Mouse (Mus musculus) thymus, postnatal 14 days (tissue): ENCODE data around the gene Cluap1.
"Not testable (repeated sequence)": the region's sequence is repeated elsewhere in the genome, so short reads cannot be mapped to it uniquely, and the experiment has no call there.

Experiments
- DNase-seq: peaks from one replicate; pipeline ENCODE4 v3.0.0; 2021

The Cluap1 gene

GRCm38 (mm10) chr16:3951141-3951540 lies 42.5 kb downstream of the Cluap1 start:
- no peak for DNase-seq

GRCm38 (mm10) chr16:3956369-3956768 lies 47.8 kb downstream of the Cluap1 start:
- DNase-seq = no peak

DNA sequence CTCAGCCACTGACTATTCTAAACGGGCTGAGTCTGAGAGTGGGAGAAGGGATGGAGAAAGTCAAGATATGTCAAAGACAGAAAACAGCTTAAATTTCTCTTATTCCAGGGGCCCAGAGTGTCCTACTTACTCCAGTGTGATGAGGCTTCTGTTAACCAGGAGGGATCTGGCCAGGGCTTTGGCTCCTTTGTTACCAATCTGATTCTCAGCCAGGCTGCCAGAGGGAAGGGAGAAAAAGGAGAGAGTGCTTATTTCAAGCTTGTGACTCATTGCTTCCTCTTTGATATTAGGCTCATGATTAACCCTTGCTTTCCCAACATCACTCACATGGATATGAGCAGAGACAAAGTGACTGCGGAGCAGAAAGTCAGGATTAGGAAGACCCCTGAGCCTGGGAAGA lies 50.7 kb downstream of the Cluap1 start:
- DNase-seq = no peak

- DNase-seq = no peak
Observed at GRCm38 (mm10) chr16:3964990-3965389, 56.4 kb downstream of the Cluap1 start.

DNA sequence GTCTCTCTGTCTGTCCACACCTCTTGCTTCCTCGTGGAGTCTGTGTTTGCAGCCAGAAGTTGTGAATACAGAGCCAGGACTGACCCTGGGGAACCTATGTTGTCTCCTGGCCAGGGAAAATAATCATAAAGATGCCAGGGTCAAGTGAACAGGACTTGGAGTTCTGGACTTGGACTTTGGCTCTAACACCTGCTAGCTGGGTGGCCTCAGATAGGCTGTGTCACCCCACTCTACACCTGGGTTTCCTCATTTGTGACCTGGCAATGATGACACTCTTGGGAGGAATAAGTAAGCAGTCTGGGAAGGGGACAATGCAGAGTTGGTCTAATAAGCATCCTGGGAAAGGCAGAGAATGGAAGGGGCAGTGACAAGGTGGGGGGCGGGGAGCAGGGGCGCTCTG lies 56.9 kb downstream of the Cluap1 start:
- DNase-seq = no peak

DNA sequence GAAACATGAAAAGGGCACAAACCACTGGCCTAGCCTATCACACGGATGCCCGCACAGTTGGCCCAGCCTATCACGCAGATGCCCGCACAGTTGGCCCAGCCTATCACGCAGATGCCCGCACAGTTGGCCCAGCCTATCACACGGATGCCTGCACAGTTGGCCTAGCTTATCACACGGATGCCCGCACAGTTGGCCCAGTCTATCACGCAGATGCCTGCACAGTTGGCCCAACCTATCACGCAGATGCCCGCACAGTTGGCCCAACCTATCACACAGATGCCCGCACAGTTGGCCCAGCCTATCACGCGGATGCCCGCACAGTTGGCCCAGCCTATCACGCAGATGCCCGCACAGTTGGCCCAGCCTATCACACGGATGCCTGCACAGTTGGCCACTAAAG lies 65.9 kb downstream of the Cluap1 start:
- DNase-seq = not testable (repeated sequence)

DNA sequence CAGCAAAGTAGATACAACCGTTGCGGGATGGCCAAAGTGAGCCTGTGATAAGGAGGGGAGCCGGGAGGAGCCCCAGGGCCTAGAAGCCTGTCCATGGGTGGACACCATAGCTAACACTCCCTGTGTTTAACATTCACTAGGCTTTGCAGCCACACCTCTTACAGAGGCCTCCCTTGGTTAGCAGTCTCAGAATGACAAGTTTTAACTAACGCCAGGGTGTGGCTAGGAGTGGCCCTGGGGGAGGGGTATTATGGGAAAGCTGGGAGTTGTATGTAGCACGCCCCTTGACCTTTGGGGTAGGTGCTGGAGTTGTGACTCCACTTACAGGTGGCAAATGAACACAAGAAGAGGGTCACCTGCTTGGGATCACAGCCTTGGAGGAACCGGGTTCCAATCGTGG lies 67.1 kb downstream of the Cluap1 start:
- no peak for DNase-seq

- DNase-seq = peak; percentile 76
Observed at GRCm38 (mm10) chr16:3976251-3976671, 67.7 kb downstream of the Cluap1 start, which contains the start of gene Nlrc3. Gene Nlrc3, minus strand, starts transcription at chr16:3976632.

DNA sequence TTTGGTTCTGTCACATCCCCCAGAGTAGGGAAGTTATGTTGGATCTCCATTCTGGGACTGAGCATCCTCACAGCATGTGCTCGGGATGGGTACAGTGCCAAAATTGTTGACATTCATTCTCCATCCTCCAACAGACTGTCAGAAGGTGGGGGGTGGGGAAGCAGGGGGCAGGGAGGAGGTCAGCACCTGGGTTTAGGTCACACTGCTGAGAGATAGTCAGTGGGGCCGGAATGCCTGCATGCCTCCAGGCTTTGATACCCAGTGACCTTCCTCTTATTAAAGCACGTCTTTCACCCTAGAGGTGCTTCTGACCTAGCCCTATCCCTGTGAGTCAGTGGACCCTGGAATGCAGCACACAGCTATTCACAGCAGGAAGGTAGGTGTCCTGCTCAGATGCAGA lies 68.1 kb downstream of the Cluap1 start:
- DNase-seq = no peak

DNA sequence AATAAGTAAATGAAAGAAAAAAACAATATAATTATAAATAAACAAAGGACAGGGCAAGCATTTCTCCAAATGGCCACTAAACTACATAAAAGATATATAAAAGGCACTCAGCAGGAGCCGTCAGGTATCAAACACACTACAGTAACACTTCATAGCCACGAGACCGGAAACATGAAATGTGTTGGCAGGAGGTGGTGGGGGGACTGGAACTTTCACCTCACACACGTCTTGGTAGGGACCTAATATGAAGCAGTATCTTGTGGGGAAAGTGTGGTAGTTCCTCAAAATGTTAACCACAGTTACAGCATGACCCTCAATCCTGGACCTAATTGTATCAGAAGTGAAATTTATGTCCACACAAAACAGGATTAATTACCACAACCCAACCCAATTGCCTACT lies 73.6 kb downstream of the Cluap1 start:
- DNase-seq = no peak

DNA sequence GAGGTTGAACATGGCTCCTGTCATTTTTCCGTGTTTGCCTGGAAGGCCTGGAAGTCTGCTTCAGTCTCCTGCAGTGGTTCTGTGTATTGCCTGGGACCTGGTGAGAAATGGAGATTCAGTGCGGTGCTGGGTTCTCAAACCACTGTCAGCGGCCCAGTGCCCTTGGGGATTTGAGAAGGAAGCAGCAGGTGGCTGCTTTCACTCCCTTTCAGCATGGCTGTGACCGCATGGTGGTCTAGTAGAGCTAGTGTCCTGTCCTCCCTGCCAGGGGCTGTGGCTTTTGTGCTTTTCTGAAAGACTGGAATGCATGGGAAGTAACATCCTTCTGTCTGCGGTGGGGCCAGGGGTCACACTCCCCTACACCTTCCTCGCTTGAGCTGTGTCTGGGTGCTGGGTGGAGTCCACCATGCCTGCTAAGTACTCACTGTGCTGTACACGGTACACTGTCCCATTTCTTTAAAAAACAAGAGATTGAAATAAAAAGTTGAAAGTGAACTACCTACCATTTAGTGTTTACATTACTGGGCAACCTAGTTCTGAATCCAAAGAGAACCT lies 74.6 kb downstream of the Cluap1 start:
- DNase-seq = no peak

DNA sequence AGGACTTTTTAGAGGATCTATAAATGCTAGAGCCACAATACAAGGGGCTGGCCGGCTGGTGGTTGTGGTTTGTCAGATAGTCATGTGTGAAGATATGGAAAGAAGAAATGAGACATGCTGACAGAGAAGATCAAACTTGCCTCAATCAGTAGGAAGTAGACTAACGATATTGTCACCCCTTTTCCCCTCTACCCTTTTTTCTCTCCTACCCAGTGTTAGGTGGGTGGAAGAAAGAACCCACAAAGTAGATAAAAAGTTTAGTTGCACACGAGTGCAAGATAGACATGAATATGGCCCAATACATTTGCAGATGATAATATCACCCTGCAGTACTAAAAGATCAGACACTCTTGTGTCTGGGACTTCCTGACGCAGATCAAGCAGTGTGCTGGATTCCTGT lies 79.8 kb downstream of the Cluap1 start:
- DNase-seq = no peak
